Mouse (Mus musculus): Measurements from ENCODE around the gene Ddi2. TPM values are rescaled to one million over a fixed set of nuclear protein-coding genes. Genes with fewer than 3 reads are reported as not detected.

Ddi2 gene
- polyA plus RNA-seq, 1 experiment, result 15.6 TPM

DNA sequence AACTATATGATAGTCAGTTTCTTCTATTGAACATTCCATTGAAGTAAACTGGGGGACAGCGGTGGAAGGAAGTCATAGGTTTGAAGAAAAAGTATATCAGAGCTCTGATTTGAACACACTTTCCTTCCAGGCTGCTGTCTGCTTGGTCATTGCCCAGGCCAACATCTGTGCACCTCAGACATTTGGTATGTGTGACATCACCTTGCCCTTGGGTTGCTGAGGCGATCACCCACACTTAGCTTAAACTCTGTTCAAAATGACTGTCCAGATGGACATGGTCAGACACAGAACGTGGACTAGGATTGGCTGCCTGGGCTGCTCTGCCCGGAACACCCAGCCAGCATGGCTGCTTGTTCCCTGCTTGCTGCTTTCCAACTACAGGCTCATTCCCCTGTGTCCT lies 19.2 kb upstream of the Ddi2 start:
- no peaks in the 10 kb centered on the region for H3K36me3 ChIP-seq (ENCODE audit: control insufficient read depth, insufficient read depth, low read length)
- 97% methylated on average over 4 of the region's 4 CpGs for WGBS
- H3K4me1 ChIP-seq (replicated peaks; ENCODE audit: control insufficient read depth, insufficient read depth, low read length), result no peaks in the 10 kb centered on the region
- H3K4me3 ChIP-seq (ENCODE audit: control insufficient read depth, insufficient read depth, low read length), result no peak overlapping the region
- TF ChIP-seq CTCF (IDR thresholded peaks at IDR 0.05; ENCODE audit: borderline replicate concordance, control insufficient read depth, extremely low read depth, insufficient read depth, low read length, poor library complexity), result no peak
- TF ChIP-seq POLR2A (IDR thresholded peaks at IDR 0.05; ENCODE audit: control insufficient read depth, extremely low read depth, insufficient read depth, low read length, poor library complexity), result no peak
- no peaks in the 10 kb centered on the region for H3K27me3 ChIP-seq (ENCODE audit: control insufficient read depth, insufficient read depth, low read length)
- peak overlapping the region; percentile 36; the same call in 1 of the 2 replicates for H3K27ac ChIP-seq (ENCODE audit: control insufficient read depth, insufficient read depth, low read length)
- no peak for DNase-seq

DNA sequence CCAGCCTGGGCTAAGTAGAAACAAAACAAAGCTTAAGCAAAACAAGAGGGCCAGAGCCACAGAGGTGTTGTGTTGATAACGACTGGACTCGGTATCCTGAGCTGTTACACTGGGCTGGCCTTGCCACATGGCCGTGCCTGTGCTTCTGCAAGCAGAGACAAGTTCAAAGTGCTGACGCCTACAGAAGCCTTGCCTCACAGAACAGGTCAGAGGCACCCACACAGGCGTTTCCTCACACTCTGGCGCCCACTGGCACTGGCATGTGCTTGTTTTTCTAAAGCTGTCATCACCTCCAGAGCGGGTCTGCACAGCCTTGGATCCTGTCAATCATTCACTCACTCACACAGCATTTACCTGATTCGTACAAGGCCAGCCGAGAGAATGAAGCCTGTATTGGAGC lies 18.6 kb upstream of the Ddi2 start:
- Histone ChIP-seq H3K27ac (ENCODE audit: control insufficient read depth, insufficient read depth, low read length) (peak overlapping the region; percentile 36; the same call in 1 of the 2 replicates), H3K36me3 (ENCODE audit: control insufficient read depth, insufficient read depth, low read length) (no peaks in the 10 kb centered on the region), H3K4me1 (replicated peaks; ENCODE audit: control insufficient read depth, insufficient read depth, low read length) (no peaks in the 10 kb centered on the region), H3K27me3 (ENCODE audit: control insufficient read depth, insufficient read depth, low read length) (no peaks in the 10 kb centered on the region), H3K4me3 (ENCODE audit: control insufficient read depth, insufficient read depth, low read length) (no peak overlapping the region)
- no peak for DNase-seq
- 85% methylated on average over 9 of the region's 9 CpGs for WGBS
- no peak for TF ChIP-seq CTCF (IDR thresholded peaks at IDR 0.05; ENCODE audit: borderline replicate concordance, control insufficient read depth, extremely low read depth, insufficient read depth, low read length, poor library complexity)
- TF ChIP-seq POLR2A (IDR thresholded peaks at IDR 0.05; ENCODE audit: control insufficient read depth, extremely low read depth, insufficient read depth, low read length, poor library complexity), result no peak

DNA sequence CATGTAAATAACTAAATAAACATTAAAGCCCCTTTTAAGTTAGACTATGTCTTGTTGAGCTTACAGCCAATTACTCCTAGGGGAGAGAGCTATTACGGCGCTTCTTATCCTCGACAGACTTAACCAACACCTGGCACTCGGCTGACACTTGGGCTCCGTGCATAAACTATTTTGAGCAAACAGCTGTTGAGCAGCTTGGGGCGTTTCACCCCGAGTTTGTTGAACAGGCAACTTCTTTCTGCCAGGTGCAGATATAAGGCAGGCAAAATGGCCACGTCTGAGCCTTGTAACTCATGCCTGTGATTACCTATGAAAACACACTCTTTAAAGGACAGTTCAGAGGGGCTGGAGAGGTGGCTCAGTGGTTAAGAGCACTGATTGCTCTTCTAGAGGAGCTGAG lies 14.8 kb upstream of the Ddi2 start:
- Histone ChIP-seq H3K27ac (ENCODE audit: control insufficient read depth, insufficient read depth, low read length) (no peak overlapping the region), H3K4me1 (replicated peaks; ENCODE audit: control insufficient read depth, insufficient read depth, low read length) (peaks cover 2% of the 10 kb centered on the region; the same call in 1 of the 2 replicates), H3K27me3 (ENCODE audit: control insufficient read depth, insufficient read depth, low read length) (no peaks in the 10 kb centered on the region), H3K4me3 (ENCODE audit: control insufficient read depth, insufficient read depth, low read length) (no peak overlapping the region), H3K36me3 (ENCODE audit: control insufficient read depth, insufficient read depth, low read length) (no peaks in the 10 kb centered on the region)
- DNase-seq, result no peak
- no peak for TF ChIP-seq CTCF (IDR thresholded peaks at IDR 0.05; ENCODE audit: borderline replicate concordance, control insufficient read depth, extremely low read depth, insufficient read depth, low read length, poor library complexity)
- no peak for TF ChIP-seq POLR2A (IDR thresholded peaks at IDR 0.05; ENCODE audit: control insufficient read depth, extremely low read depth, insufficient read depth, low read length, poor library complexity)
- WGBS, result 79% methylated on average over 8 of the region's 8 CpGs

DNA sequence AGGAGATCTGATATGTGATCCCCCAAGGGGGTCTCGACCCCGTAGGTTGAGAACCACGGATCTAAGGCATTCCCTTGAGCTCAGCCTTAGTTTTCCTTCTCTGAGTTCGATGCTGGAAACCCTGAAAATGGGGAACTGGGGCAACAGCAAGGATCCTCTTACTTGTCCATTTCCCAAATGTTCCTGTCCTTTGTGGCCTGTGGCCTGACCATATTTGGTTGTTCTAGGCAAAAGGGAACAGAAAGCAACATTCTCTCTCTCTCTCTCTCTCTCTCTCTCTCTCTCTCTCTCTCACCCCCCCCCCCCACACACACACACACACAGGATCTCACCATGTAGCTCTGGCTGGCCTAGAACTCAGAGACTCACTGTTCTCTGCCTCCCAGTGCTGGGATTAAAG lies 13.6 kb upstream of the Ddi2 start:
- Histone ChIP-seq H3K27me3 (ENCODE audit: control insufficient read depth, insufficient read depth, low read length) (no peaks in the 10 kb centered on the region), H3K4me1 (replicated peaks; ENCODE audit: control insufficient read depth, insufficient read depth, low read length) (peaks cover 2% of the 10 kb centered on the region; the same call in 1 of the 2 replicates), H3K4me3 (ENCODE audit: control insufficient read depth, insufficient read depth, low read length) (no peak overlapping the region), H3K36me3 (ENCODE audit: control insufficient read depth, insufficient read depth, low read length) (no peaks in the 10 kb centered on the region), H3K27ac (ENCODE audit: control insufficient read depth, insufficient read depth, low read length) (no peak overlapping the region)
- no peak for TF ChIP-seq POLR2A (IDR thresholded peaks at IDR 0.05; ENCODE audit: control insufficient read depth, extremely low read depth, insufficient read depth, low read length, poor library complexity)
- TF ChIP-seq CTCF (IDR thresholded peaks at IDR 0.05; ENCODE audit: borderline replicate concordance, control insufficient read depth, extremely low read depth, insufficient read depth, low read length, poor library complexity), result no peak
- 77% methylated on average over 4 of the region's 4 CpGs for WGBS
- no peak for DNase-seq

DNA sequence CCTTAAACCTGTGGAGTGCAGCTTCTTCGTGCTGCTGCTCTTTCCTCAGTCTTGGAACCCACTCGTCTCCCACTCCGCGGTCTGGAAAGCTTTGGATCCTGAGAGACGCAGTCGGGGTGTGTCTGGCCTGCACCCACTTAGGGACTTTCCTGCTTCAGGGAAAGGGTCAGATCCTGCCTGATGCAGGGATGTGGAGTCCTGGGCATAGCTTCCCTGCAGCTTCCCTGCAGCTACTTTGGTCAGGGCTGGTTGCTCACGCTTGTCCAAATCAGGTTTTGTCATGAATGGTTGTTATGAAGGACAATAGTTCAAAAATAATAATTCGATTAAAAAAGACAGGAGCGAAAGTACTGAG lies 12.0 kb upstream of the Ddi2 start:
- TF ChIP-seq CTCF (IDR thresholded peaks at IDR 0.05; ENCODE audit: borderline replicate concordance, control insufficient read depth, extremely low read depth, insufficient read depth, low read length, poor library complexity) (no peak), POLR2A (IDR thresholded peaks at IDR 0.05; ENCODE audit: control insufficient read depth, extremely low read depth, insufficient read depth, low read length, poor library complexity) (no peak)
- no peak for DNase-seq
- Histone ChIP-seq H3K4me3 (ENCODE audit: control insufficient read depth, insufficient read depth, low read length) (no peak overlapping the region), H3K4me1 (replicated peaks; ENCODE audit: control insufficient read depth, insufficient read depth, low read length) (peaks cover 2% of the 10 kb centered on the region; the same call in 1 of the 2 replicates), H3K27me3 (ENCODE audit: control insufficient read depth, insufficient read depth, low read length) (no peaks in the 10 kb centered on the region), H3K27ac (ENCODE audit: control insufficient read depth, insufficient read depth, low read length) (no peak overlapping the region), H3K36me3 (ENCODE audit: control insufficient read depth, insufficient read depth, low read length) (no peaks in the 10 kb centered on the region)
- 39% methylated on average over 9 of the region's 9 CpGs for WGBS

DNA sequence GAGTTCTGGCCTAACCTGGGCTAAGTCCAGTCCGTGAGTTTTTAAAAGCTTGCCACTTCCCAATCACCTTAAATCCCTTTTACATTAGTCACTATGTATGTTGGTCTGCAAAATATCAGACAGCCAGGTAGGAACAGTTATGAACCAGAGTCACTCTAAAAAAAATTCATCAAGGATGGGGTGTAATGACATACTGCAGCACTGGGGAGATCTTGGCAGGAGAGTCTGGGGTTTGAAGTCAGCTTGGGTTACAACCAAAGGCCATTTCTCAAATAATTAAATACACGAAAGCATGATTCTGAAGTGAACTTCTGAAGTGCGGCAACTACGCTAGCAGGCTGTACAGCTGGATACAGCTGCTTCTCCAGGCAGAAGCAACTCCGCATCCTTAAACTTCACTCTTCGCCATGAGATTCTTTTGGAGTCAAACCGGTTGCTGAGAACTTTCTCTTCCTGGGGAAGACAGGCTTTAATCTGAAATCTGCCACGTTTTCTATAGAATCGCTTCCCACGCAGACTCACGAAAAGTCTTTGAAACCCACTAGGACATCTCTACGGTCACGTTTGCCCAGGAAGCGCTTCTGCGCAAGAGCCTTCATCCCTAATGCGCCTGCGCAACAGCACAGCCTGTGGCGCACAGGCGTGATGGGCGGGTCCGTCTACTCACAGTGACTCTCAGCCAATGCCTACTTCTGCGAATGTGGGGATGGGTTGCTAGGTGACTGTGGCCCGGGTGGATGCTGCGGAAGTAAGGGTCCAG lies 11.4 kb upstream of the Ddi2 start:
- DNase-seq, result peak; percentile 90
- no peak overlapping the region for H3K27ac ChIP-seq (ENCODE audit: control insufficient read depth, insufficient read depth, low read length)

More for the DNA sequence above, 11.4 kb upstream of the Ddi2 start:
- peak; percentile 54; the same call in 1 of the 2 replicates for TF ChIP-seq CTCF (IDR thresholded peaks at IDR 0.05; ENCODE audit: borderline replicate concordance, control insufficient read depth, extremely low read depth, insufficient read depth, low read length, poor library complexity)
- TF ChIP-seq POLR2A (IDR thresholded peaks at IDR 0.05; ENCODE audit: control insufficient read depth, extremely low read depth, insufficient read depth, low read length, poor library complexity), result peak; percentile 40; the same call in 1 of the 2 replicates
- 10% methylated on average over 24 of the region's 24 CpGs for WGBS
- H3K4me3 ChIP-seq (ENCODE audit: control insufficient read depth, insufficient read depth, low read length), result peak overlapping the region; percentile 4; the same call in 1 of the 2 replicates
- H3K36me3 ChIP-seq (ENCODE audit: control insufficient read depth, insufficient read depth, low read length), result no peaks in the 10 kb centered on the region
- peaks cover 2% of the 10 kb centered on the region; the same call in 1 of the 2 replicates for H3K4me1 ChIP-seq (replicated peaks; ENCODE audit: control insufficient read depth, insufficient read depth, low read length)
- H3K27me3 ChIP-seq (ENCODE audit: control insufficient read depth, insufficient read depth, low read length), result no peaks in the 10 kb centered on the region
